Mouse (Mus musculus): ENCODE results near the gene Sox10.

The Sox10 gene

DNA sequence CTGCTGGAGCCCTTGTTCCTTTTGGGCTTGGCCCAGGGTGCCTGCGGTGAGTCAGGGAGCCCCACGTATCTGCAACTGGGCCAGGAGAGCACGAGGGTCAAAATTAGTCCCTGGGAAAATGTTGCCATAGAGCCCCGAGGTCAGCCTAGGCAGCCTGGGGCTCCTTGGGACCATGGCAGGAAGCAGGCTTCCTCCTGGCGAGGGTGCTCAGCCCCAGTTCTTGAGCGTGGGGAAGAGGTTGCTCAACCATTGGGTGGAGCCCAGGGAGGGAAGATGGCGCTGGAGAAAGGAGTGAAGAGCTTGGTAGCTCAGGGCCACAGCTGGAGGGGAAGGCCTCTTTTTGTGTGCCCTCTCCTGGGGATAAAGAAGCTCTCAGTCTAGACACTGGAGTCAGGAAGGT is 2.7 kb downstream of the Sox10 start:
- DNase-seq (ENCODE audit: low read depth, low spot score): no peak

DNA sequence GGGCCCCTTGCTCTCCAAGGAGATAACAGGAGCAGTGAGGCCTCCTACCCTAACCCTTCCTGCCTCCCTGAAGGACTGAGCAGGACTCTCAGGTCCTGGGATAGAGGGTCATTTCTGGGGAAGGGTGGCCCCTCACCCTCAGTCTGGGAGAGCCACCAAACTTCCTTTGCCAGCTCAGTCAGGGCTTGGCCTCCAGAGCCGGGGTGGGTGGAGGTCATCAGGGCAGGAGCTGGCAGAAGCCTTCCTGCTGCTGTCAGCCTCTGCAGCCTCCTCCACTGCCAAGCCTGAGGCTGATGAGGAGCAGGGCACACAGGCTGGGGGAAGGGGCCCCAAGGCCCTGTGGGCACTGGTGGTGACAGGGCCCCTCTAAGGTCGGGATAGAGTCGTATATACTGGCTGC is 9.5 kb downstream of the Sox10 start:
- DNase-seq (ENCODE audit: low read depth, low spot score): no peak

DNA sequence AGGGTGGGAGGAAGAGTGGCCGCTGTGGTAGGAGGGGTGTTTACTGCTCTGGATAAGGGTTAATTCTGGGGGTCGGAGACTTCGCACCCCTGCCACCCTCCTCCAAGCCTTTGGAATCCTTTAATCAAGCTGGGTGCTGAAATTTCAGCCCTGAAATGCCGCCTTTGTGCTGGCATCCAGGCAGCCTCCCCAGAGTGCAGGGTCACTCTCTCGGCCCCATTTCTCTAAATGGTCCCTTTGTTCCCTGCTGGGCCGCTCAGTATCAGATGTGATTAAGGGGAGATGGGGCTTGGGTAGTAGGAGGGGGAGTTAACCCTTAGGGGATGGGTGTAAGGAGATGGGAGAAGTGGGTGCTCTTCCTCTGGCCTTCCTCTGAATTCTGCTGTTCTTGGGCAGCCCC is 12.3 kb downstream of the Sox10 start:
- DNase-seq (ENCODE audit: low read depth, low spot score): no peak

DNA sequence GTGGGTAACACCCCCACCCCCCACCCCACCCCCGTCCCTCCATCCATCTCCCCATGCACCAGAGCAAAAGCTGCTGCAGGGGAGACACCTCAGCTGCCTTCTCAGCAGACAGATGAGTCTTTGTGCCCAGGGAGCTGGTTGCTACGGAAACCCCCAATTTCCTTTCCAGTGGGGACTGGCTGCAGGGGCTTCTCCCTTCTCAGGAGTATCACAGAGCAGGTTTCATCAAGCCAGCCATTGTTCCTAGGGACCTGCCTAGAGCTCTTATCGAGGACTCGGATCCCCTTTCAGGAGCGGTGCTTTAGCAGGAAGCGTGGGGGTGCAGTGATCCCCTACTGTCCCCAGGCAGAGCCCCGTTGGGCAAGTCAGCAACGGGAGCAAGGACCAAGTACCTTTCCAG is 13.2 kb downstream of the Sox10 start:
- peak; percentile 22 for DNase-seq (ENCODE audit: low read depth, low spot score)

DNA sequence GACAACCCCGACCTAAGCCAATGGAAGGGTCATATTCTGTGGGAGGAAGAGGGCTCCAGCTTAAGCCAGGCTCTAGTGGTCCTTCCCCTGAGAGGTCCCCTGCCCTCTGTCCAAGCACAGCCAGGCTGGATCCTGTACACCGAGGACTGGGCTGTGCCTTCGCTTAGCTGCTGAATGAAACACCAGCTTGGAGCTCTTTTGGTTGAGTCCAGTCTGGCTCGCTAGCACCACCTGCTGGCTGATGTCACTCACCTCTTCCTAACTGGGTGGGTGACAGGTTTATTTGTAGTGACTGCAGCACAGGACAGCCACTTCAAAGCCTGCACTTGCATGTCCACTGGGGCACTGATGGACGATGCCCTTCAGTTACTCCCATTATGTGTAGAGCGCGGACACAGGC is 16.5 kb downstream of the Sox10 start:
- no peak for DNase-seq (ENCODE audit: low read depth, low spot score)

GRCm38 (mm10) chr15:79145522-79145921 is 19.5 kb downstream of the Sox10 start:
- DNase-seq (ENCODE audit: low read depth, low spot score): no peak

GRCm38 (mm10) chr15:79144021-79144420 is 21.0 kb downstream of the Sox10 start:
- no peak for DNase-seq (ENCODE audit: low read depth, low spot score)

GRCm38 (mm10) chr15:79143316-79143715 is 21.7 kb downstream of the Sox10 start:
- no peak for DNase-seq (ENCODE audit: low read depth, low spot score)

GRCm38 (mm10) chr15:79141566-79141917 is 23.5 kb downstream of the Sox10 start:
- DNase-seq (ENCODE audit: low read depth, low spot score): no peak

DNA sequence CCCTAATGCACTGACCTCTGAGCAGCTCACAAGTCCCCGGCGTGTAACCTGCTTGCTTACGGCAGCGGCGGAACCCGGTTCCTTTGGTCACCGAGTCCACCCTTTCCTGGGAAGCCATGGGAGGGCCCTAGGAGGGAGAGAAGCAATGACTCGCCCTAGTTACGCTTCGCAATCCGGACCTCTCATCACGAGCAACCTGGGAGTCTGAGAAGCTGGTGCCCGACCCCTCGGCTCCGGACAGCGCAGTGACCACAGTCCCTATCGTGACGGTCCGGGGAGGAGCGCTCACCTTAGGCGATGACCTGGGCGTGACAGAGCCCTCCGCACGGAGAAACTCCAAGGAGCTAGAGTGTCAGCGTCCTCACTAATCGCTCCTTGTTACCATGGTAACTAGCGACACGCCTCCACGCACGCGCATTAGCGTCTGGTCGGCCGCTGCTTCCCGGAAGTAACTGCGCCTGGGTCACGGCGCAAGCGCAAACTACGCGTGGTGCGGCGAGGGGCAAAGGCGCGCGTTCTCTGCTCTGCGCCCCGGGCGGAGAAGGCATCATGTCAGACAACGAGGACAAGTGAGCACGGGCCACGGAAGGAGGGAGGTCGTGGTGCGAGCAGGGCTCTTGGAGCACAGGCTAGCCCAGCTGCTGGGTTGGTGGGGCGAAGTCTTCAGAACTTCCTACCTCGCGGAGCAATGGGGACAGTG is 24.0 kb downstream of the Sox10 start, which contains the start of the genes Polr2f and 1700088E04Rik:
Polr2f (plus strand) TSS at position 144 of the 700 bp plus-strand sequence.
1700088E04Rik (minus strand) TSS at position 388 of the 700 bp plus-strand sequence.
- peak; percentile 85 for DNase-seq (ENCODE audit: low read depth, low spot score)

- DNase-seq (ENCODE audit: low read depth, low spot score): no peak
These were observed 25.4 kb downstream of the Sox10 start for GRCm38 (mm10) chr15:79139640-79140039.

GRCm38 (mm10) chr15:79135783-79136575 is 29.1 kb downstream of the Sox10 start:
- no peak for DNase-seq (ENCODE audit: low read depth, low spot score)

- no peak for DNase-seq (ENCODE audit: low read depth, low spot score)
These were observed 29.7 kb downstream of the Sox10 start for GRCm38 (mm10) chr15:79135332-79135731.

DNA sequence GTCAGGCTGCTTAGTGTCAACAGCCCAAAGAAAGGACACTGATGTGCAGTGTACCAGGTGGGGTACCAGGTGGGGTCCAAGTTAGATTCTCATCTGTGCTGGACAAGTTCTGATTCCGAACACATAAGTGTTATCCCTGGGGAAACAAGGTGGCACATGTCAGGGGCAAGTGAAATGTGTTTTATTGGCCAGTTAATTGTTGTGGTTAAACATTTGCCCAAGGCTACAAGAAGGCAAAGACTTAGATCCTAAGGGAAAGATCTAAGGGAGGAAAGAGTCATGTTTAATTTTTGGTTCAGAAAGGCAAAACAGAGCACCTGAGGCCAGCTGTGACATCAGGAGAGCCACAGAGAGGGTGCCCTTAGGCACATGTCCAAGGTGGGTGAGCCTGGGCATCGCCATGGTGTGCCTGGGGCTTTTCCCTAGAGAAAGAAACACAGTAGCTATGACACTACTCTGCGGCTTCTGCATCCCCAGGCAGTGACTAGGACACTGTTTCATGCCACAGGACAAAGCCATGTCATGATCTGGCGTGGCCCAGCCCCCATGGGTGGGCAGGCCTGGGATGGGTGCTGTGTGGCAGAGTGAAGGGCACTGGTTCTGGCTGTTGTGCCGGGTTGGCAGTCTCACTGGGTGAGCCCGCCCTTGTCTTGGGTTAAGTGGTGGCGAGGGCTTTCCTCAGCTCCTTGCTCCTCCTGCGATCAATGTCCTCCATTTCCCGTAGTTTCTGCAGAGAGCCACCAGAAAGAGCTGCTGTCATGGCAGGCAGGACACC is 30.4 kb downstream of the Sox10 start:
- no peak for DNase-seq (ENCODE audit: low read depth, low spot score)

- DNase-seq (ENCODE audit: low read depth, low spot score): no peak
These were observed 31.8 kb downstream of the Sox10 start for GRCm38 (mm10) chr15:79133191-79133661.

DNA sequence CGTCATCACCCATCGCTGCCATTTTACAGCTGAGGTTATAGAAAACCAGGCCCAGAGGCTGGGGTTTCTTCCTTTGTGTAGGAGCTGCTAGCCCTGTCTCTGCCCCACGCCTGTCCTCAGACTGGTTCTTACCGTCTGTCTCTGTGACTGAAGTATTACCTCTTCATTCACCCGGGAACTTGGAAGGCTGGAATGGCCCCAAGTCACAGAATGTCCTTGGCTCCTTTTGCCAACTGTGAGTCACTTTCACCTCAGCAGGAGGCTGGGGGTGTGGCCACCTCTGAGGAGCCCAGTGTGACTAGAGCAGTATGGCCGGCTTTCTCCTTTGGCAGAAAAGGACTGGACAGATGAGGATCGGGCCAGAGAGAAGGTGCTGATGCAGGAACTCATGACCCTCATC is 33.6 kb downstream of the Sox10 start:
- no peak for DNase-seq (ENCODE audit: low read depth, low spot score)

DNA sequence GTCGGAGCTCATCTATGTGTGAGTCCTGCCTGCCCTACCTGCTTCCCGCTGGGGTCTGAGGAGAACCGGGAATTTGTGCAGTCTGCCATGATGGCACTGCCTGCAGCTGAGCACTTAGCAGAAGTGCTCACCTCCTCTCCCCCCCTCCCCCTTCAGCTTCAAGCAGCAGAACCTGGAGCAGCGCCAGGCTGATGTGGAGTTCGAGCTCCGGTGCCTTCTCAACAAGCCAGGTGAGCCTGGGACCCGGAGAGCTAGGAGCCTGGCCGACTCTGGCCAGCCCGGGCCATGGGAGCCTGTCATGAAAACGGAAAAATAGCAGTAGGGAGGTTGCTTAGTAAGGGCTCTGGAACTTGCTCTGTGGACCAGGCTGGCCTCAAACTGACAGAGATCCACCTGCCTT is 34.3 kb downstream of the Sox10 start:
- DNase-seq (ENCODE audit: low read depth, low spot score): no peak

- DNase-seq (ENCODE audit: low read depth, low spot score): no peak
These were observed 35.7 kb downstream of the Sox10 start for GRCm38 (mm10) chr15:79129311-79129710.

GRCm38 (mm10) chr15:79128208-79128607 is 36.8 kb downstream of the Sox10 start:
- no peak for DNase-seq (ENCODE audit: low read depth, low spot score)

GRCm38 (mm10) chr15:79127101-79127500 is 37.9 kb downstream of the Sox10 start:
- DNase-seq (ENCODE audit: low read depth, low spot score): no peak

- no peak for DNase-seq (ENCODE audit: low read depth, low spot score)
These were observed 38.7 kb downstream of the Sox10 start for GRCm38 (mm10) chr15:79126217-79126932.

Measured in brain, embryonic 18.5 days (tissue).